Mouse (Mus musculus) midbrain, embryonic 10.5 days (tissue): ENCODE data around the gene Cotl1. TPM values are rescaled to one million over a fixed set of nuclear protein-coding genes. Genes with fewer than 3 reads are reported as not detected.

Experiments used
- DNase-seq: peaks from one replicate; pipeline ENCODE4 v3.0.0-alpha.2; 2017; ENCODE audit warnings: low spot score
- H3K27ac ChIP-seq: fragments of 300-500 bp; sonication (generic); replicated peaks from 2 replicates; pipeline ENCODE4 v1.5.1; 2016; ENCODE audit warnings: mild to moderate bottlenecking
- H3K27me3 ChIP-seq: fragments of 300-500 bp; sonication (generic); 2 replicates; pipeline ENCODE4 v1.6.1; 2016; ENCODE audit warnings: low read depth, mild to moderate bottlenecking; ENCODE audit not compliant: poor library complexity, severe bottlenecking
- H3K36me3 ChIP-seq: fragments of 300-500 bp; sonication (generic); 2 replicates; pipeline ENCODE4 v1.6.1; 2016; ENCODE audit warnings: mild to moderate bottlenecking, moderate library complexity
- H3K4me1 ChIP-seq: fragments of 300-500 bp; sonication (generic); 2 replicates; pipeline ENCODE4 v1.6.1; 2016
- H3K4me3 ChIP-seq: fragments of 300-500 bp; sonication (generic); 2 replicates; pipeline ENCODE4 v1.5.1; 2016; ENCODE audit warnings: mild to moderate bottlenecking, moderate library complexity
- H3K9me3 ChIP-seq: fragments of 300-500 bp; sonication (generic); replicated peaks from 2 replicates; pipeline ENCODE4 v1.6.1; 2016; ENCODE audit warnings: mild to moderate bottlenecking
- WGBS: fragments of 180-500 bp; shearing (Covaris S2); methylation state at CpG from one replicate; pipeline ENCODE4 v1.1.7; 2016; 5-methylcytosine and 5-hydroxymethylcytosine counted together
- polyA plus RNA-seq: library from polyadenylated mRNA; unstranded; fragments of >200 nt; fragmentation: Nextera tagmentation; extraction: Ambion mirVana; gene quantifications from 2 replicates; pipeline ENCODE4 v1.2.1, GENCODE M21; 2016

Gene Cotl1
- polyA plus RNA-seq, 1 experiment from 2014 or later: 197 TPM

DNA sequence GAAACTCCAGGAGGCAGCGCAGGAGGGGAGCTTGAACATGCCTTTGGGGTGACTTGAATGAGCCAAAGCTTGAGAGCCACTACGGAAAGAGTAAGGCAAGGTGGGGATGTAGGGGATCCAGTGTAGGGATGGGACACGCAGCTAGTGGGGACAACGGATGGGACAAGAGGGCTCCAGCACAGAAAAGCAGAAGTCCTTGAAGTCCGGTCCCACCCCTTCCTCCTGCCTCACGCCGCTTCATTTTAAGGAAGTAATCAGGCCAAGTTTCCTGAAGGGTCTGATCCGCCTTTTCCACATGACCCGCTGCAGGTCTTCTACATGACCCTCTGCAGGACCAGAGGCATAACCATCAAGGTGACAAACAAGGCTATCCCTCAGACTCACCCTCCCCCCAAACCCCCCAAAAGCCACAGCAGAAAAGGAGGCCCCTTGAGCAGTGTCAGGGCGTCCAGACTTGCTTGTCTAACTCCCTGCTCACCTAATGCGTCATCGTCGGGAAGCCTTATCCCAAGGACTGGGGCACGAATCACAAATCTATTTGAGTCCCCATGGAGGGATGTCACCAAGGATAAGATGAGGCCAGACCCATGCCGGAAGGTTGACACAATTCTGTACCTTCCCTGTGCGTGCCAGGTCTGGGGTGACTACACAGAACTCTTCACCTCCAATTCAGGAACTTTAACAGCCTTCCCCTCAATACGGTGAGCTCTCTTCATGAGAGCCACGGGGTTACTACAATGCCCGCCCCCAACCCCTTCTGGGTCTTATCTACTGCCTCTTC, 14.2 kb downstream of the Cotl1 start:
- Histone ChIP-seq H3K4me1 (peaks cover 76% of the 10 kb centered on the region), H3K27me3 (no peaks in the 10 kb centered on the region), H3K36me3 (peaks cover 26% of the 10 kb centered on the region), H3K9me3 (no peaks in the 10 kb centered on the region), H3K27ac (peak overlapping the region; percentile 88), H3K4me3 (no peak overlapping the region)
- DNase-seq: no peak
- 83% methylated on average over 19 of the region's 19 CpGs for WGBS

GRCm38 (mm10) chr8:119824809-119825273, 15.5 kb downstream of the Cotl1 start:
- peak overlapping the region; percentile 53 for H3K27ac ChIP-seq
- H3K4me1 ChIP-seq: peaks cover 66% of the 10 kb centered on the region
- H3K4me3 ChIP-seq: no peak overlapping the region
- peaks cover 39% of the 10 kb centered on the region for H3K36me3 ChIP-seq
- no peak for DNase-seq
- no peaks in the 10 kb centered on the region for H3K27me3 ChIP-seq
- WGBS: 90% methylated on average over 11 of the region's 11 CpGs
- no peaks in the 10 kb centered on the region for H3K9me3 ChIP-seq

DNA sequence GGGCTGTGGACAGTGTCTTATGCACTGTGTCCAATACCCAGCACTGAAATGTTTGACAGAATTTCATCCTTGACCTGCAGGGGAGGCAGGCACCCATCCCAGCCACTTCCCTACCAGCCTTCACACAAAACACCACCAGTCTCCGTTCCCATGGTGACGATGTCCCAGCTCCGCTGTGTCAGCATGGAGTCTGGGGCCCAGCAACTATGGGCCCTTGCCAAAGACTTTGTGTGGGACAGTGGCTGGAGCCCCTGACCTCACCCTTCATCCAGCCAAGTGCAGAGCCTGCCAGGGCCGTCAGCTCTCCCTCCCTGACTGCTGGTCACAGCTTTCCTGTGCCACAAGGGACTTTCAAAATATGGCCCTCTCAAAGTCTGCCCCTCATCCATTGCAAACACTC, 16.2 kb downstream of the Cotl1 start:
- H3K4me1 ChIP-seq: peaks cover 66% of the 10 kb centered on the region

GRCm38 (mm10) chr8:119823278-119823677, 17.1 kb downstream of the Cotl1 start:
- no peak for DNase-seq
- Histone ChIP-seq H3K4me3 (no peak overlapping the region), H3K4me1 (peaks cover 66% of the 10 kb centered on the region), H3K27ac (no peak overlapping the region), H3K36me3 (peaks cover 54% of the 10 kb centered on the region), H3K27me3 (no peaks in the 10 kb centered on the region), H3K9me3 (no peaks in the 10 kb centered on the region)
- WGBS: 93% methylated on average over 9 of the region's 9 CpGs

More for the DNA sequence above, 16.2 kb downstream of the Cotl1 start:
- Histone ChIP-seq H3K4me3 (no peak overlapping the region), H3K9me3 (no peaks in the 10 kb centered on the region), H3K27me3 (no peaks in the 10 kb centered on the region), H3K27ac (0 out of 2 replicates have a peak overlapping the region, but pooled peaks have one; percentile 43), H3K36me3 (peaks cover 46% of the 10 kb centered on the region)
- WGBS: 53% methylated on average over 4 of the region's 4 CpGs
- no peak for DNase-seq

- H3K27ac ChIP-seq: no peak overlapping the region
- H3K36me3 ChIP-seq: peaks cover 63% of the 10 kb centered on the region
- H3K9me3 ChIP-seq: no peaks in the 10 kb centered on the region
- H3K4me1 ChIP-seq: peaks cover 66% of the 10 kb centered on the region
- 95% methylated on average over 6 of the region's 6 CpGs for WGBS
- H3K27me3 ChIP-seq: no peaks in the 10 kb centered on the region
- H3K4me3 ChIP-seq: no peak overlapping the region
- DNase-seq: no peak
Observed at GRCm38 (mm10) chr8:119821691-119822090, 18.7 kb downstream of the Cotl1 start.

DNA sequence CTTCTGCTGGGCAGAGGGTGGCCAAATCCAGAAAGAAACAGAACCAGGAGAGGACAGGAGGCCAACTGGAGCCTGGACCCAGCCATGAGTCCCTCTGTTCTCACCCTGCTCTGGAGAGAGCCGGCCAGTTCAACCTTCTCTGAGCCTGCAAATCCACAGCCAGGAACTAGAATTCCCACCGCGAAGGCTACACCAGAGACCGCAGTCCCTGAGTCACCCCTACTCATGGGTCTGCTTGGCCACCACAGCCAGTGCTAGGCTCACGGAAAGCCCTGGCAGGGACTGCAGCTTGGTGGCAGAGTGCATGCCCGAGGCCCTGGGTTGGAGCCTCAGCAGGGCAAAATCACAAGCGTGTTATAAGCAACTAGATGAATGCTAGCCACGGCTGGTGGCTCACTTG, 20.4 kb downstream of the Cotl1 start:
- H3K27ac ChIP-seq: peak overlapping the region; percentile 30
- 92% methylated on average over 8 of the region's 8 CpGs for WGBS
- no peak overlapping the region for H3K4me3 ChIP-seq
- H3K4me1 ChIP-seq: peaks cover 56% of the 10 kb centered on the region
- H3K36me3 ChIP-seq: peaks cover 80% of the 10 kb centered on the region
- H3K27me3 ChIP-seq: no peaks in the 10 kb centered on the region
- no peak for DNase-seq
- 0 out of 2 replicates have a peak, but pooled peaks cover under 1% of the 10 kb centered on the region for H3K9me3 ChIP-seq

DNA sequence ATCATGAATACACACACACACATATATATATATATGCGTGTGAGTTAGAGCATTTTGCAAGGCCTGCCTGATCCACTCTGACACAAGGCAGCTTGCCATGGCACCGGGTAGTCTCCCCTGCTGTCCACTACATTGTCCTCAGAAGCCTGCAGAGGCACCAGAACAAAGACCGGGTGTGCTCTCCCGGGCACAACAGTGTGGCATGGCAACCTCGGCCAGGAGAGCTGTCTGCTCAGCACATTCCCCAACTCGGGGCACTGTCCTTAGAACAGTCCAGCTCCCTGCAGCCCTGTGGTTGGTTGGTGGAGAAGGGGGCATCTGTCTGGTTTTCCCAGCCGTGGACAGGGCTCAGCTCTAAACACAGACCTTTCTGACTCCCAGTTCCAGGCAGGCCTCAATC, 21.0 kb downstream of the Cotl1 start:
- Histone ChIP-seq H3K4me3 (no peak overlapping the region), H3K27me3 (no peaks in the 10 kb centered on the region), H3K9me3 (0 out of 2 replicates have a peak, but pooled peaks cover 3% of the 10 kb centered on the region), H3K27ac (peak overlapping the region; percentile 30; the same call in 1 of the 2 replicates), H3K36me3 (peaks cover 86% of the 10 kb centered on the region), H3K4me1 (peaks cover 56% of the 10 kb centered on the region)
- WGBS: 77% methylated on average over 7 of the region's 7 CpGs
- no peak for DNase-seq

DNA sequence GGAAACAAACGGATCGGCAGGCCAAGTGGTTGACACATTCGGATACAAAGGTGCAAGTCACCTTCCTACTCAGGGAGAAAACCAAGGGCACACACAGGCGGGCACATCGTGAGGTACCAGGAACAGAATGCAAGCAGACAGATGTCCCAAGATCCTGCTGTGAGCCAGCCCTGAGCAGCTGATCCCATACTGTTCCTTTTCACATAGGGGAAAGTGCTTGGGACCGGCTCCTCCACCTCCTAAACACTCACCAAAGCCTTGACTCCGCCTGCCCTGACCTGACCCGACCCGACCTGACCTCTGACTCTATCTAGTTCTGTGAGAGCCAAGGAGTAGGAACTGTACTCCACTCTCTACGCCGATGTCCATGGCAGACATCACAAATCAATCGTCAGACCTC, 22.9 kb downstream of the Cotl1 start:
- Histone ChIP-seq H3K27me3 (no peaks in the 10 kb centered on the region), H3K4me3 (no peak overlapping the region), H3K36me3 (peaks cover 77% of the 10 kb centered on the region), H3K27ac (peak overlapping the region; percentile 57), H3K4me1 (peaks cover 67% of the 10 kb centered on the region), H3K9me3 (0 out of 2 replicates have a peak, but pooled peaks cover 3% of the 10 kb centered on the region)
- DNase-seq: no peak
- 24% methylated on average over 12 of the region's 12 CpGs for WGBS

DNA sequence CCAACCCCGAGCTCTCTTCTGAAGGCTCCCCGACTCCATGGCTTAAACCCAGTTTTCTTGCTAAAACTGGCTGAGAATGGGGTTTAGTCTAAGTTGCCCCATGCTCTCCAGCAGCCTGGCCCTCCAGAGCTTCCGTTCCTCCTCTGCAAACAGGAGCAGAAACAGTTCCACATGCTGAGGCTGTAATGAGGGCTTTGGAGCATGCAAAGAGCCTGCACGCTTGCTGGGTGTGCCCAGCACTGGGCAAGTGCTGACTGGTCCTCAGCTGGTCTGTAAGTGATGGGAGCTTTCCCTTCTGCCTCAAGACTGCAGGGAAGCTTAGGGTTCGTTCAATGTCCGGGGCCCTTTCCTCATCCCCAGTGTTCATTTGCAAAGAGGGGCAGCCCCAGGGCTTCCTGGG, 24.1 kb downstream of the Cotl1 start:
- 70% methylated on average over 6 of the region's 6 CpGs for WGBS
- peak overlapping the region; percentile 57; the same call in 1 of the 2 replicates for H3K27ac ChIP-seq
- no peak for DNase-seq
- H3K9me3 ChIP-seq: 0 out of 2 replicates have a peak, but pooled peaks cover 3% of the 10 kb centered on the region
- no peak overlapping the region for H3K4me3 ChIP-seq
- no peaks in the 10 kb centered on the region for H3K27me3 ChIP-seq
- H3K4me1 ChIP-seq: peaks cover 79% of the 10 kb centered on the region
- peaks cover 65% of the 10 kb centered on the region for H3K36me3 ChIP-seq

DNA sequence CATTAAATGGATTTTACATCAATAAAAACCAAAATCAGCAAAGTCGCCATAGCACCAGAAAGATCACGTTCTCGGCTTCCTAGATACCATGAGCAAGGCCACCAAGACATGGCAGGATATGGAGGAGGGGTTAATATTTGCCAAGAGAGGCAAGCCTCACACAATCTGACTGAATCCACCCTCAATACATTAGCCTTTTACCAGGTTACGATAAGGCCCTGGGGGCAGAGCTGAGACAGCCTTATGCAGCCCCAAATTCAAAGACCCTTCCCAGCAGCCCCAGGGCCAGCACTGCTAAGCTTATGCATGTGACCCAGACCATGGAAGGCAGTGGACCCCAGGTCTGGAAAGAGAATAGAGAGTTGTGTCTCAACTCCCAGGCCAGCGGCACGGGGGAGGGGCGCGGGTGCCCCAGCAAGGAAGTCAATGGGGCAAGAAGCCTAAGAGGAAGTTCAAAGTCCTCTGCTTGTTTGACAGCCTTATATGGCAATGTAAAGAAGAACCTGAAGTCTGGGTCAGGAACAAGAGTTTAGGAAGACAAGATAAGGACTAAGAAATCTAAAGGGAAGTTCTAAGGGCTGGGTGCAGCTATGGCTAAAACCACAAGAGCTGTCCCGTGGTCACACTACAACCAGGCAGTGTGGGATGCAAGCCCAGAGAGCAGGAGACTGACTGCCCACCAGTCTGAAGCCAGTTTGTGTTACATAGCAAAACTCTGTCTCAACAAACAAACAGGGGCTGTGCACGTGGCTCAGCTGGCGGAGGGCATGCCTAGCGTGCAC, 27.5 kb downstream of the Cotl1 start:
- no peak for DNase-seq
- Histone ChIP-seq H3K4me3 (0 out of 2 replicates have a peak overlapping the region, but pooled peaks have one; percentile 4), H3K27ac (peak overlapping the region; percentile 81), H3K9me3 (0 out of 2 replicates have a peak, but pooled peaks cover 3% of the 10 kb centered on the region), H3K4me1 (peaks cover 81% of the 10 kb centered on the region), H3K36me3 (peaks cover 63% of the 10 kb centered on the region), H3K27me3 (no peaks in the 10 kb centered on the region)
- WGBS: 81% methylated on average over 12 of the region's 12 CpGs

- no peaks in the 10 kb centered on the region for H3K27me3 ChIP-seq
Observed at GRCm38 (mm10) chr8:119811925-119812324, 28.4 kb downstream of the Cotl1 start.

GRCm38 (mm10) chr8:119810953-119811499, 29.3 kb downstream of the Cotl1 start:
- H3K9me3 ChIP-seq: 0 out of 2 replicates have a peak, but pooled peaks cover 3% of the 10 kb centered on the region
- 87% methylated on average over 14 of the region's 14 CpGs for WGBS
- no peak for DNase-seq
- peaks cover 70% of the 10 kb centered on the region for H3K4me1 ChIP-seq
- peaks cover 64% of the 10 kb centered on the region for H3K36me3 ChIP-seq
- no peaks in the 10 kb centered on the region for H3K27me3 ChIP-seq
- no peak overlapping the region for H3K4me3 ChIP-seq
- H3K27ac ChIP-seq: peak overlapping the region; percentile 81

More at GRCm38 (mm10) chr8:119811925-119812324, 28.4 kb downstream of the Cotl1 start:
- Histone ChIP-seq H3K9me3 (0 out of 2 replicates have a peak, but pooled peaks cover 3% of the 10 kb centered on the region), H3K27ac (peak overlapping the region; percentile 81; the same call in 1 of the 2 replicates), H3K4me3 (no peak overlapping the region), H3K4me1 (peaks cover 73% of the 10 kb centered on the region), H3K36me3 (peaks cover 68% of the 10 kb centered on the region)
- WGBS: 68% methylated on average over 6 of the region's 6 CpGs
- no peak for DNase-seq
